Mouse (Mus musculus) spleen, postnatal 4 days (tissue): ENCODE measurements around the gene AI413582.

Experiments
- DNase-seq, 2 experiments: peaks; one replicate each; pipeline ENCODE4 v3.0.0; 2022; ENCODE audit warnings: low spot score in 2 of 2

AI413582 gene

GRCm38 (mm10) chr17:27579816-27580215 is 14.3 kb upstream of the AI413582 start:
- no peak for DNase-seq

GRCm38 (mm10) chr17:27578487-27578886 is 12.9 kb upstream of the AI413582 start:
- no peak for DNase-seq

DNA sequence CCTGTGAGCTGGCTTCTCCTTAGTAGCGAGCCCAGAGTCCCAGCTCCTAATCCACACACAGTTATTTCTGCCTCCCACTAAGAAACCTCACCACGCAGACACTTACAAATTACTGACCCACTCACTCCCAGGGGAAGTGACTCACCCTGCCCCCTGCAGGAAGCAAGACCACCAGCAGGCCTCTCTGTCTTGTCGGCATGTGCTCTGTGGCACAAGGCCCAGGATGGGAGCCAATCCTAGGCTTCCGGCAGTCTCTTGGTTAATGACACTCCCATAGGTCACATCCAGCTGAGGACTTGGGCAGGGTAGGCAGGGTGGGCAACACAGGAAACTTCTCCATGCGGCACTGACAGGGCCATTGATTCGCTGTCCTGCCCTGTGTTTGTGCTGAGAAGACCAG is 11.9 kb upstream of the AI413582 start:
- DNase-seq, result no peak

DNA sequence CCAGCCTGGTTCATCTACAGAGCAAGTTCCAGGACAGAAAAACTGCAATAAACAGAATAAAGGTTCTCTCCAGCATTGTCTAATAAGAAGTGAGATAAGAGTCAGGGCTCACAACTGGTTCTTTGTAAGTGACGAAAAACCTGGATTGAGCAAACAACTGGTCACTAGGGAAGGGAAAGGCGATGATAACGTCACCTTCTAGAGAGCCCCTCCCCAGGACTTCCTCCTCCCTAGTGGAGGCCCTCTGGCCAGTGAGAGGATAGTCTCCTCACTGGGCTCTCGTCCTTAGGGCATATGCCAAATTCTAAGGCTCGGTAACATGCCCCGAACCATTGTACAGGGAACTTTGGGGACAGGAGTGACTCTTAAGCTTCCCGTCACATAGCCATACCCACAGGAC is 10.5 kb upstream of the AI413582 start:
- DNase-seq, result no peak

DNA sequence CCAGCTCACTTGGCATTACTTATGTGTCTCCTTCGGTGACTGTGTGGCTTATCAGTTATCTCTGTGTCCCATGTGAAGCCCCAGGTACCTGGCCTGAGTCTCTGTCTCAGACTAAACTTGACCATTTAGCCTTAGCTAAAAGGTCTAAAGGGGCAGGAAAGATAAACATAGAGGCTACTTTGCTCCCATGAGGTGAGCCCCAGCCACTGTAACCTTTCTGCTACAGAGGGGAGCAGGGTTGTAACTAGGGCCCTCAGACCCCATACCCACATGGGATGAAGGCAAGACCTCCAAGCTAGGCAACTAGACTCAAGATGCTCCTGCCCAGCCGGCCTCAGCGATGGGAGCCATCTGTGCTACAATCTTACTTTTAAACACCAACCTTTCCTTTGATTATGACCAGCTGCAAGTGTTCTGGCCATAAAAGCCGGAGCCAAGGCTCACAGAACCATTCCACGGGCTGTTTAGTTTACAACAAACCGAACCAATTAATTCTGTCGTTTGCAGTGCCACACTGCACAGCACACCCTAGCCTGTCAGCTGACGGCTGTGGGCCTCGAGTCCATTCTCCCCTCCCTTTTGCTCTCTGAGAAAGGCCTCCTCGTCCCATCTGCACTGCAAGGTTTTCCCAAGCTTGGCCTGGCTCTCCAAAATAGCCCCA is 9.7 kb upstream of the AI413582 start:
- no peak for DNase-seq

DNA sequence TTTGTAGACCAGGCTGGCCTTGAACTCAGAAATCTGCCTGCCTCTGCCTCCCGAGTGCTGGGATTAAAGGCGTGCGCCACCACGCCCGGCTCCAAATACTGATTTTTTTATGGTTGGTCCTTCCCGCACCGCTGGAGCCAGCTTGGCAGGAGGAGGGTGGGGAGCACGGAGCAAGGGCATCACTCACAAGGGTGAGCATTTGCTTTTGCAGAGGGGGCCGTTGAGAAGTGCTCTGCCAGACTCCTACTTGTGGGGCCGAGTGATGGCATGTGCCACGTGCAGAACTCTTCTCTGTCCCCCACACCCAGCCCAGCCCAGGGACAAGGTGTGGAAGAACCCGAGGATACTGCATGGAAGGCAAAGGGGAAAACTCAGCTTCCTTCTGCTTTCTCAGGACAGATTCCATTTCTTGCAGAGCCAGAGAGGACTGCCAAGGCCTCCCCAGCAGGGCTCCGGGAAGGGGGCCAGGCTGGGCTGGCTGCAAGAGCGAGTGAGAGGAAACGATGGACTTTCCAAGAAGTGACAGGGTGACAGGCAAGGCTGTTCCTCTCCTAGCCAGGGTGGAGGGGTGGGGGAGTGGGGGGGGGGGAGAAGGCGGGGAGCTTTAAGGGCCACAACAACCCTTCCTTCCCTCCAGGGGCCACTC is 9.0 kb upstream of the AI413582 start:
- DNase-seq, result no peak

GRCm38 (mm10) chr17:27573772-27574320 is 8.3 kb upstream of the AI413582 start:
- no peak for DNase-seq

GRCm38 (mm10) chr17:27571315-27571714 is 5.8 kb upstream of the AI413582 start:
- no peak for DNase-seq

- DNase-seq, result no peak
Observed at GRCm38 (mm10) chr17:27568228-27568627, 2.7 kb upstream of the AI413582 start.

GRCm38 (mm10) chr17:27565942-27566267 is 349 bp upstream of the AI413582 start:
- DNase-seq, result no peak

GRCm38 (mm10) chr17:27564391-27565162 is 979 bp downstream of the AI413582 start:
- peak in 1 of 2 experiments; percentile 56 for DNase-seq

GRCm38 (mm10) chr17:27563771-27564244 is 1.7 kb downstream of the AI413582 start:
- DNase-seq, result no peak

DNA sequence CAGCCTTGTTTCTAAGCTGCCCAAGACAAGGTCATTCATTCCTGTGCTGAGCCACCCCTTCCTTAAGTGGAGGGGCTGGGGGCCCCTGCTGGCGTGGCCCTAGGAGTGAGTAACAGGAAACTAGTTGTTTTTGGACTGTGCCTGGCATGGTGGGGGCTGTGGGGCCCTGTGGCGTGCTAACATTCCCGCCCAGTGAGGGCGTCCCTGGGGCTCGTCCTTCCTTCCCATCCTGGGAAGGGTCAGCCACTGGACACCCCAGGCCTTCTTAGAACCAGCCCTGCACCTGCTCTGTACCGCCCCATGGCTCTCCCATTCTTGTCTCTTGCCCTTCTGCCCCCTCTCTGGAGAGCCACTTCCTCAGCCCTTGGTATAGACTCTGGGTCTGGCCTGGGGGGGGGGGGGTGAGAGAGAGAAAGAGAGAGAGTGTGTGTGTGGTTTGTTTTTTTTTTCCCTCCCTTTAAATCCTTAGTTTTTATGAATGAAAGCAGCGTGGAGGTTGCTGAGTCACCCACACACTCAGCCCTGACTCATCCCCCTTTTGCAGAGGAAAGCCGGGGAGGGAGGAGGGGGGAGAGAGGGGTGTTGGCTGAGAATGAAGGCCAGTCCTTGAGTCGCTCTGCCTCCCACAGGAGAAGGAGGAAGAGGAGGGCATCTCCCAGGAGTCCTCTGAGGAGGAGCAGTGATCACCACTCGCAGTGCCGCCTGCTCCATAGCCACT is 3.6 kb downstream of the AI413582 start:
- DNase-seq, result no peak

DNA sequence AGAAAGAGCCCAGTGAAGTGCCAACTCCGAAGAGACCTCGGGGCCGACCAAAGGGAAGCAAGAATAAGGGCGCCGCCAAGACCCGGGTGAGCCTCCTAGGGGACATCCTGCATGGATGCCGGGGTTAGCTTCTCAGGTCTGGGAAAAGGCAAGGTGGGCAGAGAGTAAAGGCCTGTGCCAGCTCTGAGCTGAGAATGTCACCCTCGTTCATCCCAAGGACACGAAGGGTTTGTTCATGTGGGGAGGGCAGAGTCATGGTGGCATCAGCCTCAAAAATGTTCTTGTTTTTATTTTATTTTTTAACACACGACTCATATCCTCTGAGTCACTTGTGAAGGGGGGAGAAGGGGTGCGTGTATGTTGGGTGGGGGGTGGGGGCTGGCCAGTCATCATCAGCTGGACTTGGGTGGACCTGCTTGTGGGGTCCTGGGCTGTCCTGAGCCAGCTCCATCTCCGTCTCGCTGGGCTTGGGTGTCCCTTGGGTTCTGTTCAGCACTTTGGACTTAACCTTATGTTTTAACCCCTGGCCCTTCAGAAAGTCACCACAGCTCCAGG is 4.6 kb downstream of the AI413582 start:
- no peak for DNase-seq

DNA sequence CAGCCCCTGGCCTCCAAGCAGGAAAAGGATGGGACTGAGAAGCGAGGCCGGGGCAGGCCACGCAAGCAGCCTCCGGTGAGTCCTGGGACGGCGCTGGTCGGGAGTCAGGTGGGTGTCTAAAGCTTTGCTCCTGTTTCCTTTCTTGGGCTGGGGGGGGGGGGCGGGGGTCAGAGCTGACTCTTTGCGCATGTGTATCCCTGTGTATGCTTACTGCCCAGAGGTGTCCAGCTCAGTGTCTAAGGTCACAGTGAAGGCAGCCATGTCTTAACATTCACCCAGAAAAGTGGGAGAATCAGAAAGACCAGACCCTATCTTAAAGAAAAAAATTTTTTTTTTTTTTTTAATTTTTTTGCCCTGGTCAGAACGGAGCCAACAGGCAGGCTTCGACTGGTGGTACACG is 6.0 kb downstream of the AI413582 start:
- no peak for DNase-seq

GRCm38 (mm10) chr17:27558845-27559244 is 6.7 kb downstream of the AI413582 start:
- DNase-seq, result no peak

DNA sequence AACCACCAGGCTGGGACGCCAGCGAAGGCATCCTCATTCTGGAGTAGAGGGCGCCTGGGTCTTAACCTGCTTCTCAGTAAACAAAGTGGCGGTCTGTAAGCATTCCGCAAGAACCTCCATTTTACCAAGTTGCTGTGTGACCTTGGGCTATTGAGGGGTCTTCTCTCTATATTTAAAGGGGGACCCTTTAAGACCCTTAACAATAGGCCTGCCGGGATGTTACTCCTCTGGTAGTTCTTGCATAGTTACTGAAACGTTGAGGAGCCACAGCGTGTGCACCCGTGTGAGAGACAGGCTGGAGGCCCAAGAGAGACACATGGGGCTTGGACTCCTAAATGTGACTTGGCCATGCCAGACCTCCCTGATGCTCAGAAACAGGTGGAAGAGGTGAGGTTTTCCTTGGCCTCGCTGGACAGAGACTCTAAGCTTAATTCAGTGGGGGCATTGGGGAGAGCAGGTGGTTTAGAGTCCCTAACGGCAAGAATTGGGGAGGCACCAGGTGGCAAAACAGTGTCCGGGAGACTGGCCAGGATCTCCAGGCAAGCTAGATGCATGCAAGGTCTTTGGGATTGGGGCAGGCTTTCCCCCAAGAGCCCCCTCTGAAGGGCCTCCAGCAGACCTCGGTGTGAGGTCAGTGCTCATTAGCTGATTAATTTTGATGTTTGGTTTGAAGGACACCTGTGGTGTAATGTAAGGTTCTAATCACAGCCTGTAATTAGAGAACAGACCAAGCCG is 7.5 kb downstream of the AI413582 start:
- peak in 1 of 2 experiments; percentile 65 for DNase-seq

- peak; percentile 73 to 86 for DNase-seq
Observed at GRCm38 (mm10) chr17:27557181-27557926, 8.2 kb downstream of the AI413582 start.

GRCm38 (mm10) chr17:27556315-27557011 is 9.1 kb downstream of the AI413582 start, which contains the start of gene Hmga1:
TSS of gene Hmga1 (plus strand) at chr17:27556497.
- DNase-seq, result peak; percentile 91 to 97
